Mouse (Mus musculus) liver, embryonic 14 days (tissue): Measurements from ENCODE around the gene Gm42517. TPM values are rescaled to one million over a fixed set of nuclear protein-coding genes. Genes with fewer than 3 reads are reported as not detected.

Source experiments
- polyA plus RNA-seq: library from polyadenylated mRNA; depleted of rRNA; stranded (reverse); fragments of >200 nt; gene quantifications from 2 replicates; pipeline ENCODE4 v1.2.3, GENCODE M21; 2012; rRNA removed

The Gm42517 gene
- polyA plus RNA-seq, result 0.19 and 0.23 TPM in 2 replicates

DNA sequence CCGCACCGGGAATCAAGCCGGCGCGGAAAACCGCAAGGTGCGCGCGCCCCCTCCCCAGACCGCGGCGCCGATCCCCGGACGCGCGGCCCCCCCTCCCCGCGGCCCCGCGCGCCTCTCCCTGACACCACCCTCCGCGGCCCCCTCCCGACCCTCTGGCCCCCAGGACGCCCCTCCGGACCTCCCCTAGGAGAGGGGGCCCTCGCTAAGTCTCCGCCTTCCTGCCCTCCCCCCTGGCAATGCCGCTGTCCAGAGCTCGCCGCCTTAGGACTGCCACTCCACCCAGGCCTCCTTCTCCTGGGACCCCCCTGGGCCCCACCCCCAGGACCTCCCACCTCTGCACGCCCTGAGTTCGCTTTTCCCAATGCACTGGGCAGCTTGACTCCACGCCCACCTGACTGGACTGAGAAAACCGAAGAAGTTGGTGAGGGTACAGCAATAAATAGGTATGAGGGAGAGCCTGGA lies at the start of gene Gm42517:
Gene Gm42517, minus strand, starts transcription at position 52 of the 462 bp plus-strand sequence.

DNA sequence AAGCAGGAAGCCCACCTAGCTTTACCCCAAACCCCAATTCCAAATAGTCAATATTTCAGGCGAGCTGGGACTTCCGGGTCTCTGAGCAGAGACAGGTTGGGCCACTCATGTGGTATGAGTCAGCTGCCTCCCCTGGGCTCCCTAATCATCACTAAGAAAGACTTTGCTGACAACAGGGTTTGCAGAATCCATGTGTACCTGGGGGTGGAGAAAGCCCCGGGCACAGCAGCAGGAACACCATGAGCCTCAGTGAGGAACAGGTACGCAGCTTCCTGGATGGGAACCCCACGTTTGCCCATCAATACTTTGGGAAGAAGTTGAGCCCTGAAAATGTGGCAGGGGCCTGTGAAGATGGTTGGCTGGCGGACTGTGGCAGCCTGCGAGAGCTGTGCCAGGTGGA lies 20.5 kb upstream of the Gm42517 start, which contains the start of gene Pde6b:
Gene Pde6b, plus strand, starts transcription at position 191 of the 400 bp plus-strand sequence.

Other genes with a start within 250 kb of the Gm42517 start
- 7.1 and 8.4 TPM in 2 replicates for gene Tmed5, start 235.3 kb downstream of the Gm42517 start, polyA plus RNA-seq
- 1.6 TPM in 2 replicates for gene Ccdc18, start 235.0 kb downstream of the Gm42517 start, polyA plus RNA-seq
- 16.6 and 20.4 TPM in 2 replicates for gene Dr1, start 99.0 kb downstream of the Gm42517 start, polyA plus RNA-seq
- 2.6 and 2.7 TPM in 2 replicates for gene Pigg, start 55.3 kb downstream of the Gm42517 start, polyA plus RNA-seq
- not detected in 2 replicates for gene Pde6b, start 20.5 kb upstream of the Gm42517 start, polyA plus RNA-seq
- 101 and 102 TPM in 2 replicates for gene Atp5k, start 66.5 kb upstream of the Gm42517 start, polyA plus RNA-seq
- gene Mfsd7a, start 81.0 kb upstream of the Gm42517 start, polyA plus RNA-seq, result 0.29 and 0.40 TPM in 2 replicates
- gene Pcgf3, start 93.3 kb upstream of the Gm42517 start, polyA plus RNA-seq, result 5.2 and 5.4 TPM in 2 replicates
- gene Cplx1, start 182.1 kb upstream of the Gm42517 start, polyA plus RNA-seq, result 0.01 TPM in 2 replicates